Mouse (Mus musculus) natural killer cell, adult 2 months (primary cell): ENCODE measurements around the gene Blm.
"Not testable (repeated sequence)": the region's sequence is repeated elsewhere in the genome, so short reads cannot be mapped to it uniquely, and the experiment has no call there.

Experiments
- DNase-seq, 2 experiments: peaks; one replicate each; pipeline ENCODE4 v3.0.0; 2022; ENCODE audit warnings: low spot score in 2 of 2

Gene Blm

DNA sequence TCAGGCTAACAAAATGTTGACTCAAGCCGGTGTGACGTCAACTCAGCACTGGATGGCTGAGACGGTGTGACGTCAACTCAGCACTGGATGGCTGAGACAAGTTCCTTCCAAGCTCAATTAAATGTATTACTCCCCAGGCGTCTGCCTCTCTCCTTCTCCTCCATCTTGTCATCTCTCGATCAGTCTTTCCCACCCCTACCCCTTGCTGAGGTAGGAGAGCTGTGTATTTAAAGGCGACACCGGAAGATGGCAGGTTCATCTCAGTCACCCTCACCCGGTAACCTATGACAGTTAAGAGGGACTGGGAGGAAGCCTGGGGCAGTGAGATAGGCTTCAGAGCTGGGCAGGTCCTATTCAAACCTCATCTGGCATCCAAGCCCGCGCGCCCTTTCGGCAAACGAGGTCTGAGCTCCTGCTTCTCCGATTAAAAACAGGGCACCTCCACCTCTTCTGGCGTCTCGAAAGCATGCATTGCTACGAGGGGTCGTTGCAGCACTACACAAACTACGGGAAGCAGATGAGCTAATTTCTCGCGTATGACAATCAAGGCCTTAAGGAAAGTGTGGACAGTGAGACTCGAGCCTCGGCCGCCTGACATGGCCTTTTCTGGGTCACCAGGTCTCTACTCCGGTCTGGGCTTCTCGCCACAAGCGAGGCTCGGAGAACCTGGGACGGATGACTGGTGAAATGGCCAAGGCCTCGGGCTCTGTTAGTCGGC lies 469 bp downstream of the Blm start:
- peak; percentile 72 to 75 for DNase-seq

DNA sequence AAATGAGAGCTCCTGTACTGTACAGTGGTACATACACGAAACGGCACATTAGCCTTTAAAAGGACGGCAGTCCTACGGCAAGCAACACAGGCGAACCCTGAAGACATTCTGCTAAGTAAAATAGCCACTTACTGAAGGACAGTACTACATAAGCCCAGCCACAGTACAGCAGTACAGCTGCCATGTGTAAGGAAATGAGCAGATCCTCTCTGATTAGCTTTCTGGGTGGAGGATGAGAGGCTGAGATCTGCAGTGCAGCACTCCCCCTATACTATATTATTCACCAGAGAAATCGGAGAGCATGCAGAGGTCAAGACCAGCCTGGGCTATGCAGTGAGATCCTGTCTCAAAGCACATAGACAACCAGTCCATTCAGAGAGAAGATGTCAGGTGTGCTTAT lies 3.8 kb downstream of the Blm start:
- no peak for DNase-seq

DNA sequence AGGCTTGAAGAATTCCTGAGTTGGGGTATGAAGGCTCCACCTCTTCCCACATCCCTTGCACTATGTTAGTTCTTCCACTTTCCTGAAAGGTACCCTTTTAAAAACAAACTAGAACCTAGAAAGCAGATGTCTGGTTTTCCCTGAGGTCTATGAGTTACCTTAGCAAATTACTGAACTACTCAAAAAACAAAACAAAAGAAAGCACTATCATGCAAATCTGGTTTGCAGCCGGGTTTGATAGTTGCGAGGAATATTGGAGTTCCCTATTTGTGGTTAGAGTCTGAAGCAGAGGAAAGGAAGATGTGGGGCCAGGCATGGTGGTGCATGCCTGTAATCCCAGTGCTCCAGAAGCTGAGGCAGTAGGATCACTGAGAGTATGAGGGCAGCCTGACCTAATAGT lies 4.3 kb downstream of the Blm start:
- DNase-seq: no peak

DNA sequence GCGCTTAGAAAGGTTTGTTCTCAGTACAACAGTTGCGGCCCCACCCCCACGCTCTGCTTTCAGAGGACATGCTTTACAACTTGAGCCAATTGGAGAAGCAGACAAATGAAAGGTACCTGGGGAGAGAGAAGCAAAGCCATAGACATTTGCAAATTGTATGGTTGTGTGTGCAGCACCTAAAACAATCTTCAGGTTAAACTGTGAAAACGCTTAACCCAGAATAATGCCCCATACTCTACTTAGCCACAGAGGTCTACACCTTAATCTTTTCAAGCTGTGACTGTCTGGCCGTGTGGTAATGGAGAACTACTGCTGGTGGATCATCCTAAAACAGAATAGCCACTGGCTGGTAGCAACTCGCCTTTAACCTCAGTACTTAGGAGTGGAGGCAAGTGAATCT lies 8.2 kb downstream of the Blm start:
- DNase-seq: no peak

DNA sequence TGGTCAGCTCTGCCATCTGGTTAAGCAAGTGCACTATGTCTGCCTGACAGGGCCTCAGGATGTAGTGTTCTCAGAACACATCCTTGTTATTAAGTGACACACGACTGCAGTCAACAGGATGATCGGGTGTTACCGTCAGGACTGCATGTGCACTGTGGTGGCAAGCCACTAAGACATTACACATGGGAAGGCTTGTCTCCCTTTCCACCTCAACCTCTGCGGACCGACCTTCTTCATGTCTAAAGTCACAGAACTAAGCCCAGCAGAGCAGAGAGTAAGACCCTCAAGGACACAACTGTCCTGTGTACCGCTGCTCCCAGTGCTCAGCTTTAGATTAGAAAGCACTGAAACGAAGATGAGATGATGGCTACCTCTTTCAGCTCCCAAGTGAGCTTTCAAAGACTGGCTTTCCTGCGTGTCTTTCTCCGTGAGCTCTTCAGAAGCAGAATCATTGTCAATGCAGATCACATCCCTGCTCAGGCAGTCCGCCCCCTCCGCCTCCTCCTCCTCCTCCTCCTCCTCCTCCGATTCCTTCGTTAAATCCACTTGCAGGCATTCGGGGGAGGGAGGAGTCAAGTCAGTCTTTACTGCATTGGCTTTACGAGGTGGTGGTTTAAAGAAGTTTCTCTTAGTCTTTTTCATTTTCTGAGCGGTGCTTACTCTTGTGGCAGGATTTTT lies 22.4 kb downstream of the Blm start:
- no peak for DNase-seq

DNA sequence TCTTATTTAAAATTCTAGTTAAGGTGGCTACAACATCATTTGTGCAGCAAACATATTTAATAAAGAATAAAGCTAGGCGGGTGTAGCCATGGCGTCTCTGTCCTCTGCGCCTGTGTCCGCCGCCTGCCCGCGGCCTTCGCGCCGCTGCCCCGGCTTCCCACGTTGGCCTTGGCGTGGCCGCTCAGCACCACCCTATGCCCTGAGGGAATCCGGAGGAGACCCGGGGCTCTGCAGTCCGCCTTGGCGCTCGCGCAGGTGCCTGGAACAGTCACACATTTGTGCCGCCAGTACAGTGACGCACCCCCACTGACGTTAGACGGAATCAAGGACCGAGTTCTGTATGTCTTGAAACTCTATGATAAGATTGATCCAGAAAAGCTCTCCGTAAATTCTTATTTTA lies 27.2 kb downstream of the Blm start:
- DNase-seq: not testable (repeated sequence)

DNA sequence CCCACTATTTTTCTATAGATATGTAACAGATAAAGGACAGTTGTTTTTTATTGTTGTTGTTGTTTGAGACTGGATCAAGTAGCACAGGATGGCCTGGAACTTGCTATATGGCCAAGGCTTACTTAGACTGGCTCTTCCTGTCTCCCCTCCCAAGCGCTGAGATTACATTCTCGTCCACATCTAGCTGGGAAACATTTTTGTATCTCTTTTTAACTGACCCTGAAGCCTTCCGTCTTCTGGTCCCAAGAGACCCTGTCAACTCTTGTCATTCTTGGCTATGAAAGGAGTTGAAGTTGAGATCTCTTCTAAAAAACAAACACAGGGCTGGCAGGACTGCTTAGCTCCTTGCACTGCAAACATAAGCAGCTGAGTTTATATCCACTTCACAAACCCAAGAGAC lies 28.9 kb downstream of the Blm start:
- DNase-seq: no peak

DNA sequence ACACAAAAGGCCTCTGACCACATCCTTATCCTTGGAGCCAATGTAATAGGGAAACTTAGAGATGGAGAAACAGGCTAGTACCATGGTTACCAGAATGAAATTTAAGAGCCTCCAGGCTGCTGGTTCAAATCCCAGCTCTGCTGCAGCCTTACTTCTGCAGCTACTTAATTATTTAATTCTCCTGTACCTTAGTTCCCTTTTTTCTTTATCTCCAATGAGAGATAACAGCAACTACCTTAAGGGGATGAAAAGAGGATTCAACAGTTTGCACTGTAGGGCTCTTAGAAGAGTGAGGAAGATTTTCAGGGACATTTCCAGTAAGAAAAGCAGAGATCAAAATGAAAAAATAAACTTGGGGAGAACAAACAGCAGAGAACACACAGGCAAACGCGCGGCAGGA lies 30.0 kb downstream of the Blm start:
- no peak for DNase-seq

DNA sequence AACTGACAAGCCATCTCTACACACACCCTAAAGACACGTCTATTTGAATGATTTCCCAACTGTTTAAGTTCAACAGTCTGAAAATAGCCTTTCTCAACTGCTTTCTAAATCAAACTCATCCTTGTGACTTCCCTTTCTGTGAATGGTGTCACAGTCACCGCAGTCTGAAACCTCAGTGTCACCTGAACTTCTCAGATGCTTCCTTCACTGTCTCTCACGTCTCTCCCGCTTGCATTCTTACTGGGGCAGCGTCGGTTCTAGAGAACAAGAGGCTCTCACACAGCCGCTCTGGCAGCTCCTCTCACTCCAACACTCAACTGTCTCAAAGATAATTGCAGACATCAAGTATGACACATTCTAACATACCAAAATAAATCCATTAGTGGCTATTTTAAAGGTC lies 33.9 kb downstream of the Blm start:
- DNase-seq: peak; percentile 52 to 59

DNA sequence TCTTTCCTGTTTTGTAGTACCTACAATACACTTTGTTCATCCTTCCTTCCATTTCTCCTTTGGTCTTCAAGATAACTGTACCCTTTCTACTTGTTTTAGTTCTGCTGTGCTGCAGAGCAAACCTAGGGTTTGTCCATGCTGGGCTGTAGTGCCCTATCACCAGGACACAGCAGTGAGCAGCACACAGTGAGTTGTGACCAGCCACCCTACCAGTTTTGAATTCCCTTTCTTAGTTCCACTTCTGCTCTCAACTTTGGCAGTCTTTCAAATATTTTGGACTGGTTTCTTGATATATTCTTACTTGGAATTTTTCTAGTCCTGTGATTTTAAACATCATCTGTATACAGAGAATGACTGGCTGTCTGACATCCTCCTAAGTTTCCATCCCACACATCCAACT lies 34.8 kb downstream of the Blm start:
- no peak for DNase-seq

DNA sequence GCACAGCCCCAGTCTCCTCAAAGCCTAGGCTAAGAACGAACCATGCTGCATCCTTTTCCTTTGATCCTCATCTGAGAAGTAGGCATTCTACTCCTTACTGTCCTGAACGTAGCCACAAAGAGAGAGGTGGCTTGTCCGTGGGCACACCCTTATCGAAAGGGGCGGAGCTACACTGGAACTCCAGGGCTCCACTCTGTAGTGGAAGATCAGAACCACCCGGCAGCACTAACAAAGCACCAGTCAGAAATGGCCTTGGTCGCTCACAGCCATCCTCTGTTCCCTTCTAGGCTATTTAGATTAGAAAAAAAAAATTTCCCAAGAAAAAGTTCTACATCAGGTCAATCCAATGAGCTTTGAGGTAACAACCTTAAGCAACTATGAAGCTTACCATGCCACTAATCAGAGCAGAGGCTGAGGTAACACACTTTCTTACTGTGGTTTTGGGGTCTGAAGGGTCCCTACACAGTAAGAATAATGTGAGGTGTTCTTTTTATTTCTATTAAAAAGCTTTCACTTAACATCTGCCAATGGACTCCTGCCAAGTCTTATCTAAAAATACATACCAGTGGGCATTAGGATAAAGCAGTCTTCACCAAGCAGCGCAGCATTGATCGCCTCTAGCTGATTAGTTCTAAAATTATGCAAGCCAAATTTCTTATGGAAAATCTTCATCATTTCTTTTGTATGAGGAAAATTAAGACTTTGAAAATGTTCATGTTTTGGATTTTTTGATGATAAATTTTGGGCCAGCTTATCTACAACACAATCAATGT lies 35.5 kb downstream of the Blm start:
- DNase-seq: no peak

DNA sequence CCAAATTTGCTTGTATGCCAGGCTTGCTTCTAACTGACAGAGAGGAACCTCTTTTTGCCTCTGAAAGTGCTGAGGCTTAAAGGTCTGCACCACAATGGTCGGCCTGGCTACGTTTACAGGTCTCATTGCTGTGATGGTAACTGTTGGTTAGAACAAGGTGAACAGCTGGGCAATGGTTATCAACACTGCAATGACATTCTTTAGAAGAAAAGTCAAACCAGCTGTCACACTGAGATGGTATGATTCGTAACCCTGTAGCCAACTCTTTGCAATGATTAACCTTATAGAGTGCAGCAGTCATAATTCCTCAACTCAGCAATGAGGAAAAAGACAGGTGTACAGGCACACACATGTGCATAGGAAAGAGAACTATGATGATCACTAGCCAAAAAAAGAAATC lies 38.3 kb downstream of the Blm start:
- no peak for DNase-seq

DNA sequence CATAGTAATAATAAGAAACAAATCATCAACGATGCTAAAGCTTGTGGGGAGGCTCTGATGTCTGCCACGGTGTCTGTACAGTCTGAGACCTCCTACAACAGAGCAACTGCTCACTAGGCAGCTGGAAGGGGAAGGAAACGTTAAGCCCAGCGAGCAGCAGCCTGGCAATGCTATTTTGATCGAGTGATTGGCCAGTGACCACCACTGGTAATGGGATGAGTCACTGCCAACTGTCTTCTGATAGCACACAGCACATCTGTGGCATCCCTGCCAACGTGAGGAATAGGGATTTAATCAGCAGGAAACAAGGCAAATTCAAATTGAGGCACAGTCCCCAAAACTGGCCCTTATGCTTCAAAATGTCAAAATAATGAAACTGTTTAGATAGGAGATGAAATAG lies 39.7 kb downstream of the Blm start:
- DNase-seq: no peak

DNA sequence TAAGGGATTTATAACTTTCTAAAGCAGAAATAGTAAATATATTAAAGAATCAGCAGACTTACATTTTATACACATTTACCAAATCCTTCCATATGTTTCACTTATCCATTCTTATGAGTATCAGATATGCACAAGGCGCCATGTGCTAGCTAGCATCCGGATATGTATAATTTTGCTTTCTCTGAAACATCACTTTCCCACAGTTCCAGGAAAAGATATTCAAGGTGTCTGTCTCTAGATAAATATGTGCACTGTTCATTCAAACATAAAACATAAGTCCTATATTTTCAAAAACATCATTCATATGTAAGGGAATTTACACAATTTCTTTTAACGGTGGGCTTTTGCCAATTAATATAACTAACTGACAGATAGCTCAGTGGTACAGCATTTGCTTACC lies 42.9 kb downstream of the Blm start:
- DNase-seq: no peak

DNA sequence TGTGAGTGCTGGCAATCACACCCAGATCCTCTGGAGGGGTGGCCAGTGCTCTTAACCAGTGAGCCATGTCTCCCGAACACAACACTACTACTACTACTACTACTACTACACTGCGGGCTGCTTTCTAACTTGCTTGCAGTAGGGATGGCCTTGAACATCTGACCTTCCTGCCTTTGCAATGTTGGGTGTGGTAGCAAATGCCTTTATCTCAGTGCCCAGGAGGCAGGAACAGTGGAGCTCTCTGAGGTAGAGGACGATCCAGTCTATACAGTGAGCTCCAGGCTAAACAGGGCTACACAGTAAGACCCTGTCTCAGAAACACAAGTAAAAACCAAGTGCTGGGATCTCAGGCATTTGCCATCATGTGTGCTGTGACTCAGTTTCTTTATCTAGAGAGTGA lies 43.8 kb downstream of the Blm start:
- no peak for DNase-seq

DNA sequence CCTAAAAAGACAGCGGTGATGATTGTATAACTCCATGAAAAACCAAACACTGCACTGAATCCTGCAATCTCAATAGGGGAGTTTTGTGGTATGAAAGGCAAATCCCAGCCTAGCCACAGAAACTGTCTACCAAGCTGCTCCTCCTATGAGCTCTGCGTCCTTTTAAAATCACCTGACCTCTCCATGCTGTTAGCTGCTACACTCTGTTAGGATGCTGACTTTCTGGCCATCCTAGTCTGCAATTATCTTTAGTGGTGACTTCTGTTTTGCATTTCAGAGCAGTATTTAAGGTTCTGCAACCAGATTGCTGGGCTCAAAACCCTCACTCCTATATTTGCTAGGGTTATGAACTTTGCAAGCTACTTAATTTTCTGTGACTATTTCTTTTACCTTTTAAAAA lies 44.6 kb downstream of the Blm start:
- DNase-seq: no peak

DNA sequence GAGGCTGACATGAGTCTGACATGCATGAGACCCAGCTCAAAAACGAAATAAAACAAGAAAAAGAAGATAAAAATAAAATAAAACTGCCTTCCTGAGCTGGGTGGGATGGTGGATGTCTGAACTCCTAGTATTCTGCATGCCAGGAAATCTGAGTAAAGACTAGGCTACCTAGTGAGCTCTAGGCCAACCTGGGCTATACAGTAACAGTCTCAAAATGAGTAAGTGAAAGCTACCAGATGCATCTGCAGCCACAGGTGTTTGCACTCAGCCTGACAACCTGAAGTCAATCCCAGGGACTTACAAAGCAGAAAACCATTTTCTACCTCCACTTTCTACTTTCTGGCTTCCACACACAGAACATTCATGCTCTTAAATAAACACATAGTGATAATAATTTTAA lies 45.5 kb downstream of the Blm start:
- DNase-seq: no peak

DNA sequence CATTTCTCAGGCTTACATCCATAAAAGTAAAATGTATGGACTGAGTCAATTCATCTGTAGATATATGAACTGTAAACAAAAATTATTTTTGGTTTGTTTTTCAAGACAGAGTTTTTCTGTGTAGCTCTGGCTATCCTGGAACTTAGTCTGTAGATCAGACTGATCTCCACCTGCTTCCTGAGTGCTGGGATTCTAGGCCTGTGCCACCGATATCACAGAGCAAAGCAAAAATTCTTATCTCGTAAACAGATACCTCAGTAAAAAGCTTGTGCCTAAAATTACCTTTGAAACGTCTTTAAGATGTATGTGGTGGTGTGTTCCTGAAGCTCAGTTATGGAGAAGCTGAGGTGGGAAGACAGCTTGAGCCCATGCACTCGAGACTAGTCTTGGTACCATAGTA lies 47.7 kb downstream of the Blm start:
- no peak for DNase-seq

DNA sequence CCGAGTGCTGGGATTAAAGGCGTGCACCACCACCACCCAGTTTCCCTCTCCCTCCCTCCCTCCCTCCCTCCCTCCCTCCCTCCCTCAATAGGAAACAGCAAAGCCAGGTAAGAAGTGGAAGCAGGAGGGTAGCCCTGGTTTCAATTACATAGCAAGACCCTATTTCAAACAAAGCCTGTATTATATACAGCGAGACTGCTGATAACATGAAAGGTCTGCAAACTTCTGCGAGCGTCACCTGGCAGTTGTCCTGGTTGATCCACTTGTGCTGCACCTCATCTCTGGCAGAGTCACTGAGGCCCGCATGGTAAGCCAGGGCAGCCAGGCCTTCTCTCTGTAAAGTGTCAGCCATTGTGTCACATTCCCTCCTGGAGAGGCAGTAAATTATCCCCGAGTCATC lies 54.8 kb downstream of the Blm start:
- no peak for DNase-seq

DNA sequence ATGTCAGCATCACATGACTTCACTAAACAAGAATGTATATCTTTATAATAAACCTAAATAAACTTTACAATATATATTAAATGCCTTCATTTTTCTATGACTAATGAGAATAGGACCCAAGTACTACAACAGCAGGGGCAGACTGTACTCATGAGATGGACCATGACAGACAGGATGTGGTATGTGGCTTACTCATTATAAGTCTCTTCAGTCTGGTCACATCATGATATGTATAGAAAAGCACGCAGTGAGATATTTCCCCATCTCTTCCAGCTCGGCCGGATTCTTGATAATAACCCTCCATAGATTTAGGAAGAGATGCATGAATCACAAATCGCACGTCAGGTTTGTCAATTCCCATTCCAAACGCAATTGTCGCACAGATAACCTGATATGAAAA lies 61.1 kb downstream of the Blm start:
- peak; percentile 13 to 30 for DNase-seq

DNA sequence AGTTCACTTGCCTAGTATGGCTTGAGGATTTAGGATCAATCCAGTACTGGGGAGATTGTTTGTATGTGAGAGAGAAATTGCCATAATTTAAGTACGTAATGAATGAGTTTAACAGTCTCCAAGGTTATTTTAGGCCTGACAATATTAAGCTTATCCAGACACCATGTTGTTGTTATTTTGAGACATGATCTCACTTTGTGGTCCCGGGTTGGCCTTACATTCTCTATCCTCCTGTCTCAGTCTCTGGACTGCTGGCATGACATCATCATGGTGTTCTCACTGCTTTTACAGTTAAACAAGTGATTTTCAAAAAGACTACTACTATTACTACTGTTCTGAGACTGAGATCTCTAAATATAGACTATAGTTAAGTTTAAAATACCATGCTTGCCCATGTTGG lies 66.1 kb downstream of the Blm start:
- DNase-seq: no peak

DNA sequence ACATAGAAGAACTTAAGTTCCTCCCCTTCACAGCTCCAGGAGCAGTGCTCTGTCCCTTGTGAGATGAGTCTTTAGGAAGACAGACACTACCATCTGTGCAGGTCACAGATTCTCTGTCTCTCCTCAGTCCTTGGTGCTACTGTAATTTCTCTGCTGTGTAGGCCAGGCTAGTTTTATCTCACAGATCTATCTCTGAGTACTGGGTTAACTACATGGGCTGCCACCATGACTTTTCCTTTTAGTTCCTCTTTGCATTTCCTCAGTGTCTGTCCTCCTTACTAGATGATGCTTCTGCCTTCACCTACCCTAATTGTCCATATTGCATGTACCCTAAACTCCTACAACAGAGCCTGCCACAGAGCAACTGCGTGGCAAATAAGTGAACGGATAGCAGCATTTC lies 67.6 kb downstream of the Blm start:
- DNase-seq: no peak

DNA sequence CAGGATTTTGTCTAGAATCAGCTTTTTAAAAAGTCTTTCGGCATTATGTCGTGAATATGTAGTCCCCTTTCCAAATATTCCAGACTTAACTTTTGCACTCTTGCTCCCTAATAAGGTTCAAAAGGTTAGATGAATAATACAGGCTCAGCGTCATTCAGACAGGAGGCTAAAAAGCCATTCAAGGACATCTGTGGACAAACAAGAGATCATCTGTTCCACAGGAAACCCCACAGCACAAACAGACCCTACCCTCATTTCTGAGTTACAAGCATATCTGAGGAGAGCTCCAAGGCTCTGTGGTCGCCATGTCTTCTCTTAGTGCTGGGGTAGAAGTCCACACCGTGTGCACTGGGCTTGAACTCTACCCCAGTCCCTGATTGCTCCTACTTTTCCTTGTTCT lies 70.1 kb downstream of the Blm start:
- DNase-seq: no peak
